27 mouse cellular contexts compared by ENCODE assay signal in the genomic region with DNA sequence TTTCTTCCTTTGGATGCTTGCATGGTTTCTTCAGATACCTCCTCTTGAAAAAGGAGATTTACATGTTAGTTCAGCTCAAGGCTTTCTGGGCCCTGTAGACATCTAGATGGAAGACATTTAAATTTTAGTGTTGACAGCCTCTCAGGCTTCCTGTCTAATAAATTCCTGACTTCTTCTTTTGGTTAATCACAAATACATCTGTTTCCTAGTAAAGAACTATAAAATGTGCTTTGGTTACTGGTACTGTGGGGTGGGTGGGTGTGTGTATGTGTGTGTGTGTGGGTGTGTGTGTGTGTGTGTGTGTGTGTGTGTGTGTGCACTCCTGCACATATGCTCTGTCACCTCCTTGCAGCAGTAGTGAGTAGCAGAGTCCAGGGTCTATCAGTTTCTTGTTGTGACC.
DNase-seq lines count a peak whose midpoint lies in the region; ATAC-seq and TF ChIP-seq lines count a peak whose summit lies in the region.
"Had no signal": no experiment of that assay in that cellular context is flagged by ENCODE, and none has a peak within 500 bp of the region (broad histone marks: within the 10 kb centered on the region; RNA-seq: fewer than 3 reads in every experiment).

No protein-coding gene starts in this region.

- no peak overlapping the region for H3K4me3 ChIP-seq in MEL (ENCODE audit: control insufficient read depth in 1 of 2, insufficient read depth in 1 of 2, low read depth in 2 of 2, low read length in 2 of 2)
- H3K4me3 ChIP-seq: embryonic facial prominence, embryonic 10.5 days; embryonic facial prominence, embryonic 13.5 days; erythroblast, embryonic 14.5 days; forebrain, embryonic 12.5 days; forebrain, embryonic 15.5 days; heart, embryonic 10.5 days had no signal

- peaks cover 12 to 19% of the 10 kb centered on the region in 2 experiments for H3K4me1 ChIP-seq in MEL (ENCODE audit: control insufficient read depth in 1 of 2, insufficient read depth in 2 of 2, low read length in 2 of 2)
- H3K4me1 ChIP-seq: forebrain, embryonic 12.5 days; forebrain, embryonic 15.5 days had no signal

- peak in 1 of 2 experiments; percentile 60; a peak in 3 of 4 replicates for TF ChIP-seq EP300 in MEL (IDR thresholded peaks at IDR 0.05; ENCODE audit: low read depth in 1 of 2, low read length in 2 of 2)

- intact Hi-C loops in heart, postnatal 25 days (cut with DNase I) = loop anchor here (2.0 to 5.0 kb wide), 2 partner anchors 75 to 140 kb away; no protein-coding TSS in a partner anchor

- H3K9me3 ChIP-seq in MEL (replicated peaks; ENCODE audit: insufficient read depth, low read length) = no peaks in the 10 kb centered on the region
- H3K9me3 ChIP-seq: embryonic facial prominence, embryonic 10.5 days; embryonic facial prominence, embryonic 13.5 days; forebrain, embryonic 12.5 days; forebrain, embryonic 15.5 days; heart, embryonic 10.5 days had no signal

- peaks cover 0 to 26% of the 10 kb centered on the region in 2 experiments; a peak in 2 of 4 replicates for H3K36me3 ChIP-seq in MEL (ENCODE audit: control insufficient read depth in 1 of 2, insufficient read depth in 2 of 2, low read length in 2 of 2)
- H3K36me3 ChIP-seq: forebrain, embryonic 15.5 days had no signal

- TF ChIP-seq RAD21 in MEL (IDR thresholded peaks at IDR 0.05; ENCODE audit: low read depth, low read length) = no peak

- H3K27me3 ChIP-seq in MEL (ENCODE audit: control insufficient read depth in 1 of 2, insufficient read depth in 2 of 2, low read length in 2 of 2) = no peaks in the 10 kb centered on the region
- H3K27me3 ChIP-seq: embryonic facial prominence, embryonic 13.5 days; forebrain, embryonic 12.5 days; forebrain, embryonic 15.5 days had no signal

- no peak overlapping the region for H3K27ac ChIP-seq in MEL (ENCODE audit: control insufficient read depth, low read depth, low read length)
- H3K27ac ChIP-seq: embryonic facial prominence, embryonic 10.5 days; embryonic facial prominence, embryonic 13.5 days; forebrain, embryonic 12.5 days; forebrain, embryonic 15.5 days; heart, embryonic 10.5 days; hindbrain, embryonic 14.5 days; hindbrain, postnatal 0 days had no signal

- no peak for TF ChIP-seq CTCF in MEL (IDR thresholded peaks at IDR 0.05 in 2 of 3, conservative IDR thresholded peaks at IDR 0.05 in 1 of 3; ENCODE audit: control insufficient read depth in 1 of 3, insufficient read depth in 1 of 3, low read depth in 2 of 3, low read length in 3 of 3, poor library complexity in 1 of 3, severe bottlenecking in 1 of 3)

- H3K9ac ChIP-seq in MEL (ENCODE audit: control insufficient read depth, low read depth, low read length, poor library complexity, severe bottlenecking) = no peak overlapping the region
- H3K9ac ChIP-seq: embryonic facial prominence, embryonic 13.5 days; forebrain, embryonic 12.5 days; forebrain, embryonic 15.5 days; hindbrain, embryonic 14.5 days had no signal

- TF ChIP-seq POLR2A in MEL (IDR thresholded peaks at IDR 0.05; ENCODE audit: control insufficient read depth in 1 of 2, insufficient read depth in 1 of 2, low read depth in 1 of 2, low read length in 2 of 2, poor library complexity in 1 of 2) = no peak

- ATAC-seq in common myeloid progenitor, adult 5-6 weeks (replicated peaks; ENCODE audit: low read depth, poor library complexity, severe bottlenecking) = peak; percentile 45
- ATAC-seq: forebrain, embryonic 15.5 days; hindbrain, postnatal 0 days; inflammation-experienced regulatory T-cells, adult 6 months; intestine, embryonic 16.5 days had no signal

- H3K79me2 ChIP-seq in MEL (ENCODE audit: control insufficient read depth, insufficient read depth, low read length, poor library complexity) = no peaks in the 10 kb centered on the region

- DNase-seq in heart, adult 11 months = peak; percentile 80
- no peak for DNase-seq in heart, postnatal 25 days (ENCODE audit: low spot score)
- DNase-seq in MEL (ENCODE audit: low read depth, low spot score) (peak; percentile 48), adipocyte (ENCODE audit: low spot score) (no peak)
- DNase-seq in retina, postnatal 1 day = no peak
- DNase-seq: adrenal gland, adult 8-10 months; adrenal gland, postnatal 25 days; cerebellum, adult 2 months; cerebellum, adult 9-11 months; cerebellum, postnatal 25 days; embryo, embryonic 11 days; gastrocnemius, postnatal 14 days; heart, adult 18-20 months; heart, postnatal 36 days; kidney, adult 18-20 months; kidney, adult 9 months had no signal

TF ChIP-seq in MEL, 35 proteins besides CTCF, POLR2A, EP300 and RAD21:
- TF ChIP-seq ETS1 (IDR thresholded peaks at IDR 0.05; ENCODE audit: low read depth, low read length) (peak; percentile 30; the same call in 1 of the 2 replicates), ZNF384 (IDR thresholded peaks at IDR 0.05; ENCODE audit: low read depth, low read length) (no peak)

Comparison
In these comparisons a context has a peak if more than half of its experiments do, and no peak if none do; other contexts are left out.
1. DNase-seq: peak in heart, adult 11 months (single experiment) and MEL (single experiment); none in heart, postnatal 25 days (single experiment), adipocyte (single experiment) and retina, postnatal 1 day (single experiment).